Mouse (Mus musculus): ENCODE data around the gene Rd3. TPM values are rescaled to one million over a fixed set of nuclear protein-coding genes. Genes with fewer than 3 reads are reported as not detected.

Gene Rd3
- polyA plus RNA-seq, 1 experiment, result 76.7 TPM

DNA sequence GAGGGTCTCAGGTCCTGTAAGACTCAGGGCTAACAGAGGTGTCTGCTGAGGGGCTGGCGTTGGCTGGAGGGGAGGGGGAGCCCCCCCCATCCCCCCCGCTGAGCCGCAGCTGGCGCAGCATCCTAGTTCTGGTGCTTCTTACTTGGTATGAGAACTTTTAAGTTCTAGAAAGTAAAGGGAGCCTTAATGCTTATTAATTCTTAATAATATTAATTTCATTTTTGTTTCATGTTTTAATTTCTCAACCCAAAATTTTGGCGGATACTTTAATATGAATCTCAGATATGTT, 10.3 kb downstream of the Rd3 start:
- Histone ChIP-seq H3K27me3 (ENCODE audit: control insufficient read depth, insufficient read depth, low read length) (no peaks in the 10 kb centered on the region), H3K36me3 (ENCODE audit: control insufficient read depth, insufficient read depth, low read length) (no peaks in the 10 kb centered on the region), H3K27ac (ENCODE audit: control insufficient read depth, insufficient read depth, low read depth, low read length) (no peak overlapping the region), H3K4me1 (ENCODE audit: control insufficient read depth, insufficient read depth, low read length) (peaks cover 3% of the 10 kb centered on the region; the same call in 1 of the 2 replicates), H3K4me3 (ENCODE audit: control insufficient read depth, low read depth, low read length) (no peak overlapping the region)
- no peak for TF ChIP-seq CTCF (IDR thresholded peaks at IDR 0.05; ENCODE audit: control insufficient read depth, insufficient read depth, insufficient replicate concordance, low read depth, low read length)

GRCm38 (mm10) chr1:191988646-191989045, 11.5 kb downstream of the Rd3 start:
- no peaks in the 10 kb centered on the region for H3K27me3 ChIP-seq (ENCODE audit: control insufficient read depth, insufficient read depth, low read length)
- H3K4me3 ChIP-seq (ENCODE audit: control insufficient read depth, low read depth, low read length), result peak overlapping the region; percentile 59
- H3K4me1 ChIP-seq (ENCODE audit: control insufficient read depth, insufficient read depth, low read length), result peaks cover 3% of the 10 kb centered on the region; the same call in 1 of the 2 replicates
- TF ChIP-seq CTCF (IDR thresholded peaks at IDR 0.05; ENCODE audit: control insufficient read depth, insufficient read depth, insufficient replicate concordance, low read depth, low read length) (no peak), POLR2A (IDR thresholded peaks at IDR 0.05; ENCODE audit: control insufficient read depth, low read depth, low read length) (no peak)
- no peak overlapping the region for H3K27ac ChIP-seq (ENCODE audit: control insufficient read depth, insufficient read depth, low read depth, low read length)
- H3K36me3 ChIP-seq (ENCODE audit: control insufficient read depth, insufficient read depth, low read length), result no peaks in the 10 kb centered on the region

GRCm38 (mm10) chr1:191989060-191989459, 11.9 kb downstream of the Rd3 start:
- Histone ChIP-seq H3K4me1 (ENCODE audit: control insufficient read depth, insufficient read depth, low read length) (peaks cover 3% of the 10 kb centered on the region; the same call in 1 of the 2 replicates), H3K4me3 (ENCODE audit: control insufficient read depth, low read depth, low read length) (peak overlapping the region; percentile 59), H3K27ac (ENCODE audit: control insufficient read depth, insufficient read depth, low read depth, low read length) (no peak overlapping the region), H3K36me3 (ENCODE audit: control insufficient read depth, insufficient read depth, low read length) (no peaks in the 10 kb centered on the region), H3K27me3 (ENCODE audit: control insufficient read depth, insufficient read depth, low read length) (no peaks in the 10 kb centered on the region)
- TF ChIP-seq CTCF (IDR thresholded peaks at IDR 0.05; ENCODE audit: control insufficient read depth, insufficient read depth, insufficient replicate concordance, low read depth, low read length), result no peak
- TF ChIP-seq POLR2A (IDR thresholded peaks at IDR 0.05; ENCODE audit: control insufficient read depth, low read depth, low read length), result no peak

DNA sequence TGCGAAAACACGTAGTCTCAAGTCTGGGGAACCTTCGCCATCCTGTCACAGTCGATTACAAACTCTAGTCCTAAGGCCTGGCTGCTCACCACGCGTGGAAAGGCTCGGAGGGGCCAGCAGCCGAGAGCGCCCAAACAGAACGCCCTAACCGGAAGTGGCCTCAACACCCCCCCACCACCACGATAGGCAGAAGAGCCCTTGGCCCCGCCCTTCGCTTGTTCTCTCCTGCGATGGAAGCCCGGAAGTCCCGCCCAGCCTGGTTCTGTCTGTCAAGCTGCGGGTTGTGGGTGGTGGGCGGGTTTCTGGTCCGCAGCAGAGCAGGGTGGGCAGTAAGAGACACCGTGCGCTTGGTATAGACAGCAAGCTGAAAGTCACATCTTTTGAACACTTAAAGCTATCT, 12.8 kb downstream of the Rd3 start:
- Histone ChIP-seq H3K27me3 (ENCODE audit: control insufficient read depth, insufficient read depth, low read length) (no peaks in the 10 kb centered on the region), H3K27ac (ENCODE audit: control insufficient read depth, insufficient read depth, low read depth, low read length) (peak overlapping the region; percentile 87), H3K4me1 (ENCODE audit: control insufficient read depth, insufficient read depth, low read length) (peaks cover 3% of the 10 kb centered on the region; the same call in 1 of the 2 replicates), H3K4me3 (ENCODE audit: control insufficient read depth, low read depth, low read length) (peak overlapping the region; percentile 95), H3K36me3 (ENCODE audit: control insufficient read depth, insufficient read depth, low read length) (no peaks in the 10 kb centered on the region)
- TF ChIP-seq CTCF (IDR thresholded peaks at IDR 0.05; ENCODE audit: control insufficient read depth, insufficient read depth, insufficient replicate concordance, low read depth, low read length) (no peak), POLR2A (IDR thresholded peaks at IDR 0.05; ENCODE audit: control insufficient read depth, low read depth, low read length) (peak; percentile 95)

- H3K4me1 ChIP-seq (ENCODE audit: control insufficient read depth, insufficient read depth, low read length), result peaks cover 3% of the 10 kb centered on the region; the same call in 1 of the 2 replicates
- no peak overlapping the region for H3K27ac ChIP-seq (ENCODE audit: control insufficient read depth, insufficient read depth, low read depth, low read length)
- no peaks in the 10 kb centered on the region for H3K36me3 ChIP-seq (ENCODE audit: control insufficient read depth, insufficient read depth, low read length)
- TF ChIP-seq POLR2A (IDR thresholded peaks at IDR 0.05; ENCODE audit: control insufficient read depth, low read depth, low read length) (no peak), CTCF (IDR thresholded peaks at IDR 0.05; ENCODE audit: control insufficient read depth, insufficient read depth, insufficient replicate concordance, low read depth, low read length) (no peak)
- H3K4me3 ChIP-seq (ENCODE audit: control insufficient read depth, low read depth, low read length), result no peak overlapping the region
- H3K27me3 ChIP-seq (ENCODE audit: control insufficient read depth, insufficient read depth, low read length), result no peaks in the 10 kb centered on the region
Observed at GRCm38 (mm10) chr1:191992040-191992780, 15.0 kb downstream of the Rd3 start.

- no peak overlapping the region for H3K4me3 ChIP-seq (ENCODE audit: control insufficient read depth, low read depth, low read length)
- TF ChIP-seq POLR2A (IDR thresholded peaks at IDR 0.05; ENCODE audit: control insufficient read depth, low read depth, low read length), result no peak
- no peak for TF ChIP-seq CTCF (IDR thresholded peaks at IDR 0.05; ENCODE audit: control insufficient read depth, insufficient read depth, insufficient replicate concordance, low read depth, low read length)
- H3K27me3 ChIP-seq (ENCODE audit: control insufficient read depth, insufficient read depth, low read length), result no peaks in the 10 kb centered on the region
- no peaks in the 10 kb centered on the region for H3K36me3 ChIP-seq (ENCODE audit: control insufficient read depth, insufficient read depth, low read length)
- no peak overlapping the region for H3K27ac ChIP-seq (ENCODE audit: control insufficient read depth, insufficient read depth, low read depth, low read length)
- peaks cover 3% of the 10 kb centered on the region; the same call in 1 of the 2 replicates for H3K4me1 ChIP-seq (ENCODE audit: control insufficient read depth, insufficient read depth, low read length)
Observed at GRCm38 (mm10) chr1:191994476-191994875, 17.3 kb downstream of the Rd3 start.

DNA sequence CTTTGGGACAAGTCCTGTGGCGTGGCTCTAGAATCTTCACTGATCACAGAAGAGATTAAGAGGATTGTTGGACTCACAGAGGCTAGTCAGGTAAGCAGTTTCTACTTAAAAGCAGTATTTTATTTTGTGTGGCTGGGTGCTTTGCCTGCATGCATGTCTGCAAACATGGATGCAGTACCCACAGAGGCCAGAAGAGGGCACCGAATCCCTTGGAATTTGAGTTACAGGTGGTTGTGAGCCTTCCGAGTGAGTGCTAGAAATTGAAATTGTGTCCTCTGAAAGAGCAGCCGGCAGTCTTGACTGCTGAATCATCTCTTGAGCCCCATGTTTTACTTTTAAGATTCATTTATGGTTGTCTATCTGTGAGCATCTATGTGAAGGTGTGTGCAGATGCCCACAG, 18.3 kb downstream of the Rd3 start:
- Histone ChIP-seq H3K4me3 (ENCODE audit: control insufficient read depth, low read depth, low read length) (no peak overlapping the region), H3K36me3 (ENCODE audit: control insufficient read depth, insufficient read depth, low read length) (no peaks in the 10 kb centered on the region), H3K27me3 (ENCODE audit: control insufficient read depth, insufficient read depth, low read length) (no peaks in the 10 kb centered on the region), H3K27ac (ENCODE audit: control insufficient read depth, insufficient read depth, low read depth, low read length) (no peak overlapping the region), H3K4me1 (ENCODE audit: control insufficient read depth, insufficient read depth, low read length) (peaks cover 3% of the 10 kb centered on the region; the same call in 1 of the 2 replicates)
- peak; percentile 72 for TF ChIP-seq CTCF (IDR thresholded peaks at IDR 0.05; ENCODE audit: control insufficient read depth, insufficient read depth, insufficient replicate concordance, low read depth, low read length)
- TF ChIP-seq POLR2A (IDR thresholded peaks at IDR 0.05; ENCODE audit: control insufficient read depth, low read depth, low read length), result no peak
